Mouse (Mus musculus) heart, postnatal 10 days (tissue): ENCODE data around the gene Dpt. TPM values are rescaled to one million over a fixed set of nuclear protein-coding genes. Genes with fewer than 3 reads are reported as not detected.

Experiments
- DNase-seq, 2 experiments: peaks; one replicate each; pipeline ENCODE4 v3.0.0; 2021
- intact Hi-C: fragments of 180-260 bp; cut with DNase I; formaldehyde crosslinking; loops from one replicate; pipeline ENCODE4 v1.15.1; 2025
- total RNA-seq, 2 experiments: library from RNA; stranded (reverse); gene quantifications; 2 replicates each; pipeline ENCODE4 v1.2.3; 2021

Dpt gene
- total RNA-seq, 2 experiments from 2014 or later: 229 to 246 TPM

DNA sequence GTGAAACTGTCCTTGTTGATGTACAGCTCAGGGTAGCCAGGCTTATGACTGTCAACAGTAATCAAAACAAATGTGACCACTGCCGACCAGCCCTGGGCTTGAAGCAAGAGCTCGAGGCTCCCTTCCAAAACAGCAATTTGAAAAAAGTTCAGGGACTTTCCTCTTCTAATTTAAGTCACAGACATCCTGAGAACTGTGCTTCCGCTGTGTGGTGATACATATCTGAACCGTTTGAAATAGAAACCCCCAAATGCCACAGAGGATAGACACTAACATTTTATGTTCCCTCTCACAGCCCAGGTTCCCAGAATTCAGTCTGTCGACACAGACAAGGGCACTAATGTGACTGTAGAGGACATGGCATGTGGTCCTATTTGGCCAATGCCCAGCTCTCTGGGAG is 18.9 kb downstream of the Dpt start:
- no peak for DNase-seq
- intact Hi-C loops: no loop called here

DNA sequence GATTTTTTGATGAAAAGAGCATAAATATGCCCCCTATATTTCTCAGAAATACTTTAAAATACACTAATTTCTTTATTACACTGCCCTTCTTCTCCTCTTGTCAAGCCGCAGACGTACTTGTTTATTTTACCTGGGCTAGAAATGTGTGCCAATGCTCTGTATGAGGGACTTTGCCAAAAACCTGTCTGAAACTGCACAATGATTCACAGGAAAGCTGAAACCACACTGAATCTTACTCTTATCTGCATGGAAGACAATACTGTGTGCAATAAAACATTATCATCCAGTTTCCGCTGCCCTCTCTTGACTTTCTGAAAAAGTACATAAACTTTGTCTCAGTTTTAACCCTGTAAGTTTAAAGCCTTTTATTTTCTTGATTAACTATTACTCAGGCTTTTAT is 20.9 kb downstream of the Dpt start:
- intact Hi-C loops: no loop called here
- no peak for DNase-seq

- DNase-seq: no peak
- intact Hi-C loops: no loop called here
These were observed 24.9 kb downstream of the Dpt start for GRCm38 (mm10) chr1:164821307-164821706.

- intact Hi-C loops: no loop called here
- DNase-seq: no peak
These were observed 25.4 kb downstream of the Dpt start for GRCm38 (mm10) chr1:164821821-164822220.

DNA sequence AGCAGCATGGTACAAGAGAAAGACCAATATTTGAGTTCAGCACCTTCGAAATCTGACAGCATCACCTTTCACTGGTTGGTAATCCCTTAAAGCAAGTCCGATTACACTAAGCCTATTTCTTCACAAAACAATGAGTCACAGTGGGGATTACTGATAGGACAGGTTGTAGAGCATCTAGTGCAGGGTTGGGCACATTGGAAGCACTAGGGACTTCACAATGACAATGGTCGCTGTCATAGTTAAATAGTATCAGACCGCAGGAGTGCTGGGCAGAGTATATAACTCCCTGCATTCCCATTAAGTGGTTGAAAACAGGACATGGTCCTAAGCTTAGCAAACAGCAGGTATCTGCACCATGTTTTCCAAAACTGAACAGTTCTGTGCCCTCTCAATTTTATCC is 25.8 kb downstream of the Dpt start:
- DNase-seq: no peak
- intact Hi-C loops: no loop called here

DNA sequence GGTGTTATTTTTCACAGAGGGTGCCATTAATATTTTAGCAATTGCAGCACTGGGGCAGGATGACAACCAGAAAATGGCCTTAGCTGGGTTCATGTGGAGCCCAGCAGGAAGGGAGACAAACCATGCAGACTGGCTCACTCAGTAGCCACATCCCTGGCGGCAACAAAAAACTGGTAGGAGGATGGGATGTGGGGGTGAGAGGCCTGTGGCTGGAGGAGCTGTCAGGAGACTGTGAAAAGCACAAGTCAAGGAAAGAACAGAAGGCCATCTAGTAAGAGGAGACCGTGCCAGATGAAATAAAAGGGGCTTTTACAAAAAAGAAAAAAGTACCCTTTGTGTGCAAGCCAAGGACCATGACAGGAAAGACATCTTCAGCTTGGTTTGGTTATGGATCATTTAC is 28.5 kb downstream of the Dpt start:
- DNase-seq: no peak
- intact Hi-C loops: no loop called here

DNA sequence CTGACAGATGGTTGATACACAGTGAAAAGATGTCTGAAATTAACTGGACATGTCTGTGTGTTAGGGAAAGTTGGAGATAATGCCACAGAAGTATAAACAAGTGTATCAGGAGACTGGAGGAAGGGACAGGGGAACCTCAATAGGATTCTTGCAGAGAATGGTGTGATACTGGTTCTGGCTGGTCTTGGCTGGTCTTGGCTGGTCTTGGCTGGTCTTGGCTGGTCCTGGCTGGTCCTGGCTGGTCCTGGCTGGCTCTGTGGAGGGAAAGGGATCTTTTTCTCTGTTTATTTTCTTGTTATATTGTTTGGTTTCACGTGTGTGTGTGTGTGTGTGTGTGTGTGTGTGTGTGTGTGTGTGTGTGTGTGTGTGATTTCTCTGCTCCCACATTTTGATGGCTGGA is 33.4 kb downstream of the Dpt start:
- intact Hi-C loops: no loop called here
- no peak for DNase-seq

- intact Hi-C loops: no loop called here
- DNase-seq: no peak
These were observed 36.0 kb downstream of the Dpt start for GRCm38 (mm10) chr1:164832459-164832858.

- DNase-seq: peak; percentile 40 to 42
- intact Hi-C loops: no loop called here
These were observed 52.3 kb downstream of the Dpt start for GRCm38 (mm10) chr1:164848616-164849265.

GRCm38 (mm10) chr1:164855700-164856099 is 59.3 kb downstream of the Dpt start:
- peak; percentile 64 to 69 for DNase-seq
- intact Hi-C loops: loop anchor here (5.0 kb wide), 1 partner anchor 42 kb away; no protein-coding TSS in a partner anchor

- no peak for DNase-seq
- intact Hi-C loops: loop anchor here (5.0 kb wide), 1 partner anchor 37 kb away; no protein-coding TSS in a partner anchor
These were observed 63.5 kb downstream of the Dpt start for GRCm38 (mm10) chr1:164859952-164860351.

- no peak for DNase-seq
- intact Hi-C loops: no loop called here
These were observed 64.3 kb downstream of the Dpt start for GRCm38 (mm10) chr1:164860782-164861181.

DNA sequence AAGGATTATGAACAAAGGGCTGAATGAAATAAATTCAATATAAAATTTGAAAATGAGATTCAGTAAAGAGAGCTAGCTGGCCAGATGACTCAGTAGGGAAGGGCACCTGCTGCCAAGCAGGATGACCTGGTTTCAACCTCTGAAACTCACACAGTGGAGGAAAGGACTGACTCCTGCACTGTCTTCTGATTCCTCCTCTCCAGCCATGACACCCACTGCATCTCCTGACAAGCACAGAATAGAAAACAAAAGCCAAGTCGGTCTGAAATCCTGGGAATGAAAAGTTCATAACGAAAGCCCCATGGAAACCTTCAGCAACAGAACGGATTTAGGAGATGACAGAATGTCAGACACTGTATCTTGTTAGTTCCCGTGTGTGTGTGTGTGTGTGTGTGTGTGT is 65.1 kb downstream of the Dpt start:
- intact Hi-C loops: no loop called here
- peak; percentile 32 for DNase-seq

- DNase-seq: no peak
These were observed 66.8 kb downstream of the Dpt start for GRCm38 (mm10) chr1:164862946-164863883.

DNA sequence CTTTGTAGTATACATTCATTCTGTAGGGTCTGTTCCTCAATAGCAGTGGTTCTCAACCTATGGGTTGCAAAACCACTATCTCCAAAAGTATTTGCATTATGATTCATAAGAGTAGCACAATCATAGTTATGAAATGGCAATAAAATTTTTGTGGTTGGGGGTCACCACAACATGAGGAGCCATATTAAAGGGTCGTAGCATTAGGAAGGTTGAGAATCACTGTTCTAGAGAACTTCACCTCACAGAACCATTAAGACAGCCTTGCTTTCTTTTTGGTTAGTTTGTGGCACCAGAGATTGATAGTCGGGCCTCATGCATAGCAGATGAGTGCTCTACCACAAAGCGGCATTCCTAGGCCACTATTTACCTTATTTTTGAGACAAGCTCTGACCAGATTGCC is 68.2 kb downstream of the Dpt start:
- intact Hi-C loops: no loop called here
- no peak for DNase-seq

More at GRCm38 (mm10) chr1:164862946-164863883, 66.8 kb downstream of the Dpt start:
- intact Hi-C loops: no loop called here

- peak in 1 of 2 experiments; percentile 34 for DNase-seq
- intact Hi-C loops: no loop called here
These were observed 74.2 kb downstream of the Dpt start for GRCm38 (mm10) chr1:164870694-164871093.

Other genes with a start within 250 kb of the Dpt start
- not detected for gene Xcl1, start 138.9 kb downstream of the Dpt start, total RNA-seq